Mouse (Mus musculus) cerebral cortex, adult 2 months (tissue): Measurements from ENCODE around the gene Dnajb12.

Experiments
- WGBS: fragments of 180-500 bp; shearing (Covaris S2); methylation state at CpG from one replicate; pipeline ENCODE4 v1.1.7; 2018; 5-methylcytosine and 5-hydroxymethylcytosine counted together

Gene Dnajb12

DNA sequence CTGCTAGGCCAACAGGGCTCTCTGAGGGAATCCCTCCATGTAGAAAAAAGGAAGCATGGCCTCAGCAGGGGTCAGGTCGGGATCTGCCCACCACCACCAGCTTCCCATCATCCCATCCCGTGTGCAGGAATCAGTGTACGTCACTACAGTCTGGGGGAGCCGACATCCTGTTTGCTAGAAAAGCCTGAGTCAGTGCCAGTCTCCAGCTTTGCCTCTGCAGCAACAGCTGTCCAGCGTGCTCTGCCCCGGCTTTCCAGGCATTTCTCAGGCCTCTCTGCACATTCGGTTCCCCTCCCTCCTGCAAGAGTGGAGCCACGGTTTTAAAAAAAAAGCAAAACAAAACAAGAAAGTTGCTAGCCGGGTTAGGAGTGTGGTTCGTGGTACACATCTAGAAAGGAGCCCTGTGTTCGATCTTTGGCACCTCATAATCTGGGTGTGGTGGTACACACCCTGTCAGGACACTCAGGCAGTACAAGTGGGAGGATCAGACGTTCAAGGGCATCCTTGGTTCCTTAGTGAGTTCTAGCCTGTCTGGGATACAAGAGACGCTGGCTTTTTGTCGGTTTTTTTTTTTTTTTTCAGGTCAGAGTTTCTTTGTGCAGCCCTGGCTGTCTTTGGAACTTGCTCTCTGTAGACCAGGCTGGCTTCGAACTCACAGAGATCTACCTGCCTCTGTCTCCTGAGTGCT is 40.3 kb downstream of the Dnajb12 start:
- WGBS = 56% methylated on average over 15 of the region's 15 CpGs

DNA sequence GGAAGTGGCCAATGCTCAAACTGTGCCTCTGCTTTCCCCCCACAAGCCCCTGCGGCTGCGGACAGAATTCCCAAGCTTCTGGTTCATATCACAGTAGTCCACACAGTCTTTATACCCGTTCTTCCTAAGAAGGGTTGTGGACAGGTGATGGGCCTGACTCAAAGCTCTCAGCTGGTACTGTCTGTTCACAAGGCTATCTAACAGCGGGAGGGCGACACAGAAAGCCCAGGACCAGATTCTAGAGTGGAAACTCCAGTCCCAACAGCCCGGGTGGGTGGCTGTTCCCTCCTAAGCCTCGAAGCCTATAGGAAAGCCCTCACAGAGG is 41.1 kb downstream of the Dnajb12 start:
- 35% methylated on average over 7 of the region's 7 CpGs for WGBS

DNA sequence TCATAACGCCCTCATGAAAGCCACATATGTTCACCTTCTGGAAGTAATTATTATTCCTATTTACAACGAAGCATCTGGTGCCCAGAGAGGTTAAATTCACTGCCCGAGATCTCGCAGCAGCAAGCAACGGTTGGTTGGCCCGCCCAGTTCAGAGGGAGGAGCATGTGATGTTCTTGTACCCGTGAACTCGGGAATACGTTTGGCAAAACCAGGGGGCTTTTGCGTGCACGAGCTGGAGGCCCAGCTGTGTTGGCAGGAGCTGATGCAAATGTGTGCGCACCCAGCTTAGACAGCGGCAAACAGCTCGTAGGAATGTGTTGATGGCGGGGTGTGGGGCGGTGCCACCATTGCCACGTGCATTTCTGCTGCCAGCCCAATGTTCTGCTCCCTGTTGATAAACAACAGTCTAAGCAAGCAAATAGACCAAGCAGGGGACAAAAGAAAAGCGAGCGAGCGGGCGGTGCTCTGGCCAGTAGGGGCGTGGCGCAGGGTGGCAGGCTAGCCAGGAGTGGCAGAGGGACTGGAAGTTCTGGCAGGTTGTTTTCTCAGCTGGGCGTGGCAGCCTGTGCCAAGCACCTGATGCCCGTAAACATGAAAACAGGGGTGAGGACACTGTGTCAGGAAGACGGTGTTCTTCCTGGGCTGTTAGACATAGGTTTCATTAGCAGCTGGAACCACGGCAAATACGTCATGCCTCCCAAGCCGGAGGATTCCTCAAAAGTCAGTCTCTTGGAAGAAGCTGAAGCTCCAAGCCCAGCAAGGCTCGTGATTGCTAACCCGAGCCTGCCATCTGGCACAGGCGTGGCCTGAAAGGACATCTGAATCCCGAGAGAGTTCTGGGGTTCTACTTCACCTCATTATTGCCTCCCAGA is 41.7 kb downstream of the Dnajb12 start:
- 3% methylated on average over 33 of the region's 33 CpGs for WGBS

DNA sequence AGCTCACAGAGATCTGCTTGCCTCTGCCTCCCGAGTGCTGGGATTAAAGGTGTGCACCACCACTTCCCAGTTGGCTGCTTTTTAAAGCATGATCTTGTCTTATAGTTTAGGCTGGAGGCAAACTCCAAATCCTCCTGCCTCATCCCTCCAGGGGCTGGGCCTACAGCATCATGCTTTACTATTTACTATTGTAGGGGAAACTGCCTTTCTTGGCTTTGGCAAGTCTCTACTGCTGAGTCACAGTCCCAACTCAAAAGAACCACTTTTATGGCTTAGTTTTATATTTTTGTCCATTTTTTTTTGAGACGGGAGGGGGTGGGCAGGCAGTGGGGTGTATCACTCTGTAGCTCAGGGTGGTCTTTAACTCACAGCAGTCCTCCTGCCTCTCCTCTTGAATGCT is 44.1 kb downstream of the Dnajb12 start:
- WGBS = 76% methylated on average over 2 of the region's 2 CpGs

DNA sequence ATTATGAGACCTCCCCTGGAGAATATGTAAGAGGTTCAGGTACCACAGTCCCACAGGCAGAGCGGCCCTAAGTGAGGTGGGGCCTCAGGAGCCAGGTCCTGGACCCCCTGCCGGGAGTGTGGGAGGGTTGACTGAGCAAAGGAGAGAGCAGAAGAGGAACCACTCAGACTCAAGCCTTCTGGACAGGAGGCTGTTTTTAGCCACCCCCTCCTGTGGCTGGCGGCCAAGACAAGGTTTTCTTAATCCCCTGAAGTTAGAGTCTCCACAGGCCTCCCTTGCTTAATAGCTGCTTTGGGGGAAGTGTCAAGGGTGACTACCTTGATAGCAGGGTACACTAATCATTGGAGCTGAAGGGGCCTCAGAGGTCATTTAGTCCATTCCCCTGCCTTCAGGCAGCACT is 44.9 kb downstream of the Dnajb12 start:
- WGBS = 39% methylated on average over 3 of the region's 3 CpGs

DNA sequence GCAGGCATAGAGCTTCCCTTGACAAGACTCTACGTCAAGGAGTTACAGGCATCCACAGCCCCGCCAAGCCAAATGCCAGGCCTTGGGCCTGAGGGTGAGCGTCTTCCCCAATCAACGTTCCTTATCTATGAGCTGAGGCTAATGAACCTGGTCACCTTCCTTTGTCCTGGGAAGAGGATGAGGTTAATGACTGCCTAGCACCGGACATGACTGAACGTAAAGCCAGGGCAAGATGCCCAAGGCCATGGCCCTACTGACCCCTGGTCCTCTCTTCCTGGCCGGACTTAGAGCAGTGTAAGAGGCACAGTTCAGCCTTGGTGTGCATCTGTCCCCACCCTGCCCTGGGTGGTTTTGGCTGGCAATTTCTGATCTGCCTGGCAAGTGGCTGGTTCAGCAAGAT is 49.8 kb downstream of the Dnajb12 start:
- 97% methylated on average over 7 of the region's 7 CpGs for WGBS

DNA sequence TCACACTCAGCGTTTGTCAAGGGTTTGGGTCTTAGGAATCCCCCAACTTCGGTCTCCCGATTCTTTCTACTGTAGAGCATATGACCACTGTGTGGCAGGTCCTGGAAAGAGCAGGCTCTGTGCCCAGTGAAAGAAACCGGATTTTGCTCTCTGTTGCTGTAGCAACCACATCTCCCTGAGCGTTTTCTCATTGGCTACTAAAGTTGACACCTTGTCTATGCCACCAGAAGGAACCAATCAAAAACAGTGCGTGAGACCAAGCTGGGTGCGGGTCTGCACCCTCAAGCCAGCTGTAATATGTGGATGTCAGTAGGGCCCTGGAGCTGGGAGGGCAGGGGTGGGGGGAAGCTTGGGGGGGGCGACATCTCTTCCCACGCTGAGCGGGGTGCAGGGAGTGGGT is 51.6 kb downstream of the Dnajb12 start:
- 20% methylated on average over 10 of the region's 10 CpGs for WGBS

DNA sequence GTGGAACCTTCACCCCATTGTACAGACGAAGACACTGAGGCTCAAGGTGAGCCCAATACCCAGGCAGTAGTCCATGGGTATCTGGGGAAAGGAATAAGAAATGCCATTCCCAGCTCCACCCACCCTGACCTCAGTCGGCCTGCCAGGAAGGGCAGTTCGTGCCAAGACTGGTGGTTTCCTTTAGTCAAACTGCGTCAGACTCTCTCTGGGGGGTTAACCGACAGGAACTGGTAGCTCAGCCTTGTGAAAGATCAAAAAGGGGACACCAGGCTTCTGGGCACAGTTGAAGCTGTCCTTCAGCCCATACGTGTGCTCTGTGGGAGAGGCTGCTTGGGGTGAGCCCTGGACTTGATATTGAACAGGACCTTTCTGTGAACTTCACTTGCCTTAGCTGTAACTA is 53.2 kb downstream of the Dnajb12 start:
- 68% methylated on average over 6 of the region's 6 CpGs for WGBS

DNA sequence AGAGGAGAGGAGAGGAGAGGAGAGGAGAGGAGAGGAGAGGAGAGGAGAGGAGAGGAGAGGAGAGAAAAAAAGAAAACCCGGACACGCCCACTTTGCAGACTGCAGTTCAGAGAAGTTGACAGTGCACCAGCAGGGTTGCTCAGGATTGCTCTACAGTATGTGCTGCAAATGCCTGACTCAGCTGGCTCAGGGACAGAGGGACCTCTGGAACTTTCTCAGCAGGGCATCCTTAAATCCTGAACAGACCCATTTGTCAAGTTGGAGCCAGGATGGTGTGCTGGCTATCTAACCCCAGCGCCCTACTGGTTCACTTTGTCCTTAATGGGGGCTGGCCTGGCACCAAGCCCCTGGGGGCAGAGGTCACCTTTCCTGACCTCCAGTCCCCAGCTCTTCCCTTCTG is 54.7 kb downstream of the Dnajb12 start:
- WGBS = 68% methylated on average over 3 of the region's 3 CpGs

DNA sequence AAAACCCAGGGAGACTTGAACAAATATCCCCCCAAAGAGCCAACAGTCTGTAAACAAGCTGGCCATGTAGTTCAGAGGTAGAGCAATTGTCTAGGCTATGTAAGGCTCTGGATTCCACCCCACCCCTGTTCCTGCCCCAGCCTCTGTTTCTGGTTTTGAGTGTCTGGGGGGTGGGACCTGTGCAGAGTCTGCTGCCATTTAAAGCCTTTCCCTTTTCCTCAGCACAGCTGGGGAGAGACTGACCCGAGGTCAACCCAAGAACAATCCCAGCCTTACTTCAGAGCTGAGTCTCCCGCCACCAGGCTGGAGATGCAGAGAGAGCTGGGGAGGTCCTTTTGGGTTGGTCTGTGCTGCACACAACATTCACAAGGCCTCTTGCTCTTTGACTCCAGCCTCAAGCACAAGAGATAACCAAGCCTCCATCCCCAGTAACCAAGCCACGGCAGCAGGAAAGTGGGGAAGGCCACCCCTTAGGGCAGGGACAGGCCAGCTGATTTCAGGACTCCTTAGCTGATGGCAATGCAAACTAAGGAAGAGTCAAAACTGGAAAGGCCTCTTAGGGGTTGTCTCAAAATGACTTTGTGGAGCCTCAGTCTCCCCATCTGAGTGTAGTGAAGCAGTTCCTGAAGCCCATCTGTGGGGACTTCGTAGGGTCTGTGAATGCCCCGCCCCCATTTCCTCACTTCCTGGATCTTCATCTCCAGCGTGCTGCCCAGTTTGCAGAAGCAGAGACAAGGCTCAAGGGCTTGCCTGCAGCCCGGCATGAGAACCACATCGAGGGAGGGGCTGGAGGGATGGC is 56.9 kb downstream of the Dnajb12 start:
- WGBS = 56% methylated on average over 8 of the region's 8 CpGs

DNA sequence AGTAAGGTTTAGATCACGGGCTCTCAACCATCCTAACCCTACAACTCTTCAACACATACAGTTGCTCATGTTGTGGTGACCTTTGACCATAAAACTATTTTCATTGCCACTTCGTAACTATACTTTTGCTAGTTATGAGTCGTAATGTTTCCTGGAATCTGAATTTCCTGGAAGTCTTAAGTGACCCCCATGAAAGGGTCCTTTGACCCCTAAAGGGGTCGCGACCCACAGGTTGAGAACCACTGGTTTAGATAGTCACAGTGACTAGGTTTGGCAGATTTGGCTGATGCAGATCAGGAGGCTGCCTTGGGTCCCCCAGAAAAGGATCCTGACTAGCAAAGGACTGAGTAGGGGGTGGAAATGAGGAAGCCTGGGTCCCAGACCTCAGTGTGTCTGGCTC is 59.3 kb downstream of the Dnajb12 start:
- WGBS = 94% methylated on average over 5 of the region's 5 CpGs

DNA sequence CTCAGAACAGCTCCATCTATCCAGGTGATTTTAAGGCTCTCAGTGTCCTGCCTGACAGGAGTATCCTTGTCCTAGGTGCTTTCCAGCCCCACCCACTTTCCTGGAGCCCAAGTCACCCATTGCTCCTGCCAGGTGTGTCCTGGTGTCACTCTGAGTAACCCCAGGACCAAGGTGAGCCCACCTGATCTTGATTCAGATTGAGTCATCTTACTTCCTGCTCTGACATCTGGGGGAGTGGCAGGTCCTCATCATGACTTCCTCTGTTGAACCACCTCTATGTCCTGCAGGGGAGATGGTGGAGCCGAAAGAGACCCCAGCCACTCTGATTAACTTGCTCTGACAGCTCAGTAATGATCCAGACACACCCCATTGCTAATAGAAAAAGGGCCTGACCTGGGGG is 59.7 kb downstream of the Dnajb12 start:
- 77% methylated on average over 1 of the region's 1 CpGs for WGBS

DNA sequence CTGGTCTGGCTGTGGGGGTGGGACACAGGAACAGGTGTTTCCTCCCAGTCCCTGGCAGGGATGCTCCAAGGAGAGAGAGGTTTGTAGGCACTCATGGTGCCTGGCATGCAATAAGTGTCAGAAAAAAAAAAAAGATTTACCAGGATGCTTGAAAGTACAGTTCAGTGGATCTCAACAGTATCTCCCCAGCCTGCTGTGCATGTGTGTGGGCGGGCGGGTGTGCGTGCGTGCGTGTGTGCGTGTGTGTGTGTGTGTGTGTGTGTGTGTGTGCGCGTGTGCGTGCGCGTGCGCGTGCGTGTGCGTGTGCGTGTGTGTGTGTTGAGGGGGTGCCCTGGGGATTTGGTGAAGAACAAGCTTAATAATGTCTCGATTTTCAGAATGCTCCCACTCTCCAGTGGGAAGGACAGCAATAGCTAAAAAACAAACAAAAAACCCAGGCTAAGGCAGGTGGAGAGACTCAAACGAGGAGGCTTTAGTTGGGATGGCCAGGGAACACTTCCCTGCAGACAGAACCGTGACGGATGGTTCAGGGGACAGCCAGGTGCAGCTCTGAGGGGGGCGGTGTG is 63.0 kb downstream of the Dnajb12 start:
- 47% methylated on average over 21 of the region's 21 CpGs for WGBS

DNA sequence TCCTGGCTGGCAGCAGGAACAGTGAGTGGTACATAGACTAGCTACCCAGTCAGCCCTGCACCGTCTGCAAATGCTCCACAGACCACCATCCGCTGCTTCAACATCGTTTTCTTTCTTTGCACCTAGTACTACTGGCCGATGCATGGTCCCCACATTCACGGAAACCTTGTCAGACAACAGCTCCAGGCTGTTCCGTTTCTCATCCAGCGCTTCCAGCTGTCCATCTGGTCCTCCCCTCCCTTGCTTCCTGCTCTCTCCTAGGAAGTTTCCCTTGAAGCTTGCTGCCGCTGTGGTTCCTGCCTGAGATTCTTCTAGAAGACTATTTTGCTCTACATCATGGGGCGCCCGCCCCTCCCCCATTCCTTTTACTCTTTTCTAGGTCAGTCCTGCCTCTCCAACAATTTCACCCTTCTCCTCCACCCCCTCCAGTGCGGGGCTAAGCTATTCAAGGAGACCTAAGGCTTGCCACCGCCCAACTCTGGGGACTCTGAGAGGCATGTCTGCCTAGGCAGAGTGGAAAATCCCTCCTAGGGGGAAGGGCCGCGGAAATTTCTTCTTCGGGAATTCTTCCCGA is 63.6 kb downstream of the Dnajb12 start:
- 3% methylated on average over 16 of the region's 16 CpGs for WGBS

DNA sequence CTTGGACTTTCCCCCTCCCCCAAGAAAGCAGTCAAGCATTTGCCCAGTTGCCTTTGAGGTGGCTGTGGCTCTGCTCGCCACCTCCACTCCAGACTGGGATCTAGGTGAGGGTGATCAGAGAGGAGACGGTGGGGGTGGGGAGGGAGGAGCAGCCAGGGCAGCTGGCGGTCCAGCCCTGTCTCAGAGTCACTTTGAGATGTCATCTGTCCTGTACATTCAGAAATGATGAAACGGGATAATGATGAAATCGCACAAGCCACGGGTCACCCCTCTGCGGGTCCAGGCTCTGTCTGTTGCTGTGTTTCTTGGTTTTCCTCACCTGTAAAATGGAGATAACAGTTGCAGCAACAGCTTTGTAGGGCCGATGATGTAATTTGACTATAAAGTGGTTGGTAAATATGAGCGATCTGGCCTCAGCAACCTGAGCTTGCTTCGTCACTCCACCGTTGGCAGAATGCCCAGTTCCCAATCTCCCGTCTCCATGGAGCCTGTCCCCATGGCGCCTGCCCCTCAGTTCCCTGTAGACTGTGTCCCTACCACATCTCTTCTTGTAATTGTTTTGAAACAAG is 64.1 kb downstream of the Dnajb12 start:
- WGBS = 28% methylated on average over 13 of the region's 13 CpGs

DNA sequence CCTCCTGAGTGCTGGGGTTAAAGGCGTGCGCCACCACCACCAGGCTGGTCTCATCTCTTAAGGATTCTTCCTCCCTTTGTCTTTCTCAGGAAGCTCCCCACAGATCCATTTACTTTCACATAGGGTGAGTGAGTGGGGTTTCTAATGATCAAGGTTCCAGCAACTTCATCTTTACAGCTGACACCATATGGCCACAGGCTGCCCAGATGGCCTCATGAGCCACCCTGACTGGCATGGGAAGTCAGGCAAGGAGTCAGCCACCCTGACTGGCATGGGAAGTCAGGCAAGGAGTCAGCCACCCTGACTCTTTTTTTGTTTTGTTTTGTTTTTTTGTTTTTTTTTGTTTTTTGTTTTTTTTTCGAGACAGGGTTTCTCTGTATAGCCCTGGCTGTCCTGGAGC is 66.1 kb downstream of the Dnajb12 start:
- 85% methylated on average over 3 of the region's 3 CpGs for WGBS

DNA sequence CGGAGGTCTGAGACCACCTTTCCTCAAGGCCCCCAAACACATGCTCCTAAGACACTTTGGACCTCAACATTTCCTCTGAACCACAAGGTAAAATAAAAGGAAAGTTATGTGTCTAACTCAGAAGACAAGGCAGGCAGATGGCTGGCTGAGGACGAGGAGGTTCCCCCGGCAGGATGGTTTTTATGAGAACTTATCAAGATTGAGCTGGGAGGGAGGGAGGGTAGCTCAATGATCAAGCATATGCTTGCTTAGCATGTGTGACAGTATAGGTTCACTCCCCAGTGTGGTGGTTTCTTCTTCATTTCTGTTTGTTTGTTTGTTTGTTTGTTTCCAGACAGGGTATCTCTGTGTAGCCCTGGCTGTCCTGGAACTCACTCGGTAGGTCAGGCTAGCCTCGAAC is 67.0 kb downstream of the Dnajb12 start:
- WGBS = 88% methylated on average over 5 of the region's 5 CpGs

DNA sequence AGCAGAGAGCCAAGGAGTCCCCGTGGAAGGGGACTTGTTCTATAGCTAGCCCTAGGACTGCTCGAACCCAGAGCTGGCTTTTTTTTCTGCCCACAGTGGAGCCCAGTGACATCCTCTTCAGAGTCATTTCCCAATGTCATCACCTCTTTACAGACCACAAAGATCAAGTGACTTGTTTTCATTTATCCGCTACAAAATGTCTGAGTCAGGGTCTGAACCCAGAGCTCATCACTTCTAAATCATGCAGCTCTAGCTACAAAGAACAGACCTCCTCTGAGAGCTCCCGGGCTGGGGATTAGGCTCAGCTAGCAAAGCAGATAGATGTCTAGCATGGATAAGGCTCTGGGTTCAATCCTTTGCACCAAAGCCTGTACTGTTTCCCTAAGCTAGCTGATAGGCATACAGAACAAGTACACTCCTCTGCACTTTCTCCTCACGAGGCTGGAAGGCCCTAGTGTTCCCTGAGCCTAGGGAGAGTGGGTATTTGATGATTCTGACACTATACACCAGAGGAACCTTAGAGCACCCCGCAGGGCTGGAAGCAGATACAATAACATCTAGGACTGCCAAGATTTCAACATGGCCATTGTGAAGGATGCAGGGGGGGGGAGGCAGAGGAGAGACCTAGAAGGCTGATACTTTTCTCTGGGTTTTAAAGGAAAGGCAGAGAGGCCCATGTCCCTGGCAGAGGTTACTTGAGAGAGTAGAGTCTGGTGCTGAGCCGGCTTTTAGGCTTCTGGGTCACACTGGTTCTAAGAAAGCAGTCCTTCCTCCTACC is 68.1 kb downstream of the Dnajb12 start:
- WGBS = 54% methylated on average over 7 of the region's 7 CpGs

DNA sequence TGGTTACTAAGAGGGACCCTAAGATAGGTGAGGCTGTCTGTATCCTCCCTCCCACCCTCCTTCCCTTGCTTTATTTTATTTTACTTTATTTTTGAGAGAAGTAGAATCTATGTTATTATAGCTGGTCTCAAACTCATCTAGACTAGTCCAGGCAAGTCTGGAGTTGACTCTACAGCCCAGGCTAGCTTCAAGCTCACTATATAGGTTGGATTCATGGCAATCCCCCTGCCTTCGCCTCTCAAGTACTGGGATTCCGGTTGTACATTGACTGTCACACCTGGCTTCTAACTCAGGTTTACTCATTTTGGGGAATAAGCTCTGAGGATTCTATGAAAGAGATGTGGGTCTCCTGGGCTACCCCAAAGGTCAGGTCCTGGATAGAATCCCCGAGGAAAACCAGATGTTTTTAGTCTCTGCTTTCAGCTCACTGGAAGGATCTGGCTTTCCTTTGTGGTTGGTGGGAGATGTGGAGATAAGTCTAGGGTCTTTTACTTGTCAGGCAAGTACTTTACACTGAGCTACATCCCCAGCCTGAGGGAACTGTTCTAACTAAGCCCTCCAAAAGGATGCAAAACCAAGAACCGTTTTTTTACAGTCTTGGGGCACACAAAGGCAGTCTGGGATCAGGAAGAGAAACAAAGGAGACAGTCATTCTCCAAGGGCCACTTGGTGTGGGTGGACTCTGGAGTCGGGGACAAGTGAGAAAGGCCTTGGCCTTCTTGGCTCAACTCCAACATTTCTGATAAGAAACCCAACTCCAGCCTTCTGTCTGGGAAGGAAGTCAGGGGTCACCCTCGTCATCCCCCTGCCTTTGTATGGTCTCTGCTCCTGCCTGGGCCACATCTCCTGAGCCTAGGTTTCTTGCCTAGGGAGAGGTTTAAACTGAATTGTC is 69.3 kb downstream of the Dnajb12 start:
- 46% methylated on average over 6 of the region's 6 CpGs for WGBS
